Mouse (Mus musculus) small intestine, adult 2 months (tissue): ENCODE measurements around the gene Igfbp6. TPM values are rescaled to one million over a fixed set of nuclear protein-coding genes. Genes with fewer than 3 reads are reported as not detected.

Experiments used
- H3K27ac ChIP-seq: fragments of 200-500 bp; 2 replicates; pipeline ENCODE4 v1.5.1; 2012; ENCODE audit warnings: low read depth, low read length, control low read depth, inconsistent platforms; ENCODE audit not compliant: insufficient read depth
- H3K27me3 ChIP-seq: fragments of 200-500 bp; 2 replicates; pipeline ENCODE4 v1.6.1; 2012; ENCODE audit warnings: mild to moderate bottlenecking, moderate library complexity, low read length, inconsistent platforms; ENCODE audit not compliant: control insufficient read depth, insufficient read depth
- H3K36me3 ChIP-seq: fragments of 200-500 bp; 2 replicates; pipeline ENCODE4 v1.6.1; 2012; ENCODE audit warnings: mild to moderate bottlenecking, low read length, control low read depth, inconsistent platforms; ENCODE audit not compliant: control insufficient read depth, insufficient read depth
- H3K4me1 ChIP-seq: fragments of 200-500 bp; 2 replicates; pipeline ENCODE4 v1.6.1; 2012; ENCODE audit warnings: low read length, inconsistent platforms, mixed read lengths; ENCODE audit not compliant: control insufficient read depth, insufficient read depth, insufficient read length
- H3K4me3 ChIP-seq: fragments of 200-500 bp; 2 replicates; pipeline ENCODE4 v1.5.1; 2012; ENCODE audit warnings: low read depth, mild to moderate bottlenecking, control low read depth, inconsistent platforms, low read length, moderate library complexity
- CTCF ChIP-seq: fragments of 200-500 bp; IDR thresholded peaks from 2 replicates; pipeline ENCODE4 v1.5.1; 2012; ENCODE audit warnings: low read depth, mild to moderate bottlenecking, control low read depth, inconsistent platforms, low read length, moderate library complexity, mixed read lengths; ENCODE audit not compliant: insufficient replicate concordance, insufficient read length; ENCODE audit errors: extremely low read depth
- POLR2A ChIP-seq: fragments of 200-500 bp; IDR thresholded peaks from 2 replicates; pipeline ENCODE4 v1.6.1; 2012; ENCODE audit warnings: low read depth, mild to moderate bottlenecking, control low read depth, inconsistent platforms, low read length, moderate library complexity
- WGBS: fragments of 180-500 bp; shearing (Covaris S2); methylation state at CpG from one replicate; pipeline ENCODE4 v1.1.7; 2018; 5-methylcytosine and 5-hydroxymethylcytosine counted together
- polyA plus RNA-seq: library from polyadenylated mRNA; depleted of rRNA; stranded (reverse); fragments of >200 nt; gene quantifications from 2 replicates; pipeline ENCODE4 v1.2.3, GENCODE M21; 2012; rRNA removed

Igfbp6 gene
- 5.4 and 22.3 TPM in 2 replicates for polyA plus RNA-seq

DNA sequence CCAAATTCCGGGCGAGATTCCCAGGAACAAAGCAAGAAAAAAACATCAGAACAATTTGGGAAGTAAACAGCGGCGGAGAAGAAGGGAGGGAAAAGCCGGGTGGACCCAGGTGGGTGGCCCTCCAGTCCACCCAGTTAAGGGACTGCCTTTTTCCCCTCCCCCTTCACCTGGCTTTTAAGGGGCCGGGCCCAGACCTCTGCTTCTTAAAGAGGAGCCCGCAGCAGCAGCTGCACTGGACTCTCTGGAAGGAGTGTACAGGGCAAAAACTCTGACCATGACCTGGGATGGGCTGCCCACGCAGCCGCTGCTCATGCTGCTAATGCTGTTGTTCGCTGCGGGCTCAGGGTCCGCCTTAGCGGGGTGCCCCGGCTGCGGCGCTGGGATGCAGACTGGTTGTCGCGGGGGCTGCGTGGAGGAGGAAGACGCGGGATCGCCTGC lies at the start of gene Igfbp6:
Gene Igfbp6, plus strand, starts transcription at position 89 of the 438 bp plus-strand sequence.
- TF ChIP-seq CTCF (no peak), POLR2A (no peak)
- no peak within 1 kb of the TSS for H3K4me3 ChIP-seq
- H3K27me3 ChIP-seq: peaks cover 4% of the 10 kb centered on the region; the same call in 1 of the 2 replicates
- H3K4me1 ChIP-seq: peaks cover 6% of the 10 kb centered on the region
- 49% methylated on average over 22 of the region's 22 CpGs for WGBS
- H3K36me3 ChIP-seq: no peaks in the 10 kb centered on the region
- no peak within 1 kb of the TSS for H3K27ac ChIP-seq

DNA sequence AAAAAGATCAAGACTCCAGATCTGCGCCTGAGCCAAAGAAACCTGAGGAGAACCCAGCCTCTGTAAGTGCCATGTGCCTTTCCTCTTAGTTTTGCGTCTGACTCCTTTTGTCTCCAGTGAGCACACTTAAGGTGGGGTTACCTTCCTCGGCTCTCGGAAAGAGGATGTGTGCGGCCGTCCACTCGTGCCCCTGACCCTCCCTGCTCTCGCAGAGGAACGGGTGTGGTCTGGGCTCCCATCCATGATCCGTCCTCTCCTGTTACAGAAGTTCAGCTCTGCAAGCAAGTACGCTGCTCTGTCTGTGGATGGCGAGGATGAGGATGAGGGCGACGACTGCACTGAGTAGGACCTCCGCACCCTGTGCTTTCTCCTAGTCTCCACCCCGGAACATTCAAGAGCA lies 49.2 kb upstream of the Igfbp6 start:
- Histone ChIP-seq H3K27me3 (no peaks in the 10 kb centered on the region), H3K27ac (no peak overlapping the region), H3K4me3 (no peak overlapping the region), H3K4me1 (peaks cover 1% of the 10 kb centered on the region), H3K36me3 (peaks cover 62% of the 10 kb centered on the region)
- 79% methylated on average over 16 of the region's 16 CpGs for WGBS
- no peak for TF ChIP-seq POLR2A
- TF ChIP-seq CTCF: no peak

DNA sequence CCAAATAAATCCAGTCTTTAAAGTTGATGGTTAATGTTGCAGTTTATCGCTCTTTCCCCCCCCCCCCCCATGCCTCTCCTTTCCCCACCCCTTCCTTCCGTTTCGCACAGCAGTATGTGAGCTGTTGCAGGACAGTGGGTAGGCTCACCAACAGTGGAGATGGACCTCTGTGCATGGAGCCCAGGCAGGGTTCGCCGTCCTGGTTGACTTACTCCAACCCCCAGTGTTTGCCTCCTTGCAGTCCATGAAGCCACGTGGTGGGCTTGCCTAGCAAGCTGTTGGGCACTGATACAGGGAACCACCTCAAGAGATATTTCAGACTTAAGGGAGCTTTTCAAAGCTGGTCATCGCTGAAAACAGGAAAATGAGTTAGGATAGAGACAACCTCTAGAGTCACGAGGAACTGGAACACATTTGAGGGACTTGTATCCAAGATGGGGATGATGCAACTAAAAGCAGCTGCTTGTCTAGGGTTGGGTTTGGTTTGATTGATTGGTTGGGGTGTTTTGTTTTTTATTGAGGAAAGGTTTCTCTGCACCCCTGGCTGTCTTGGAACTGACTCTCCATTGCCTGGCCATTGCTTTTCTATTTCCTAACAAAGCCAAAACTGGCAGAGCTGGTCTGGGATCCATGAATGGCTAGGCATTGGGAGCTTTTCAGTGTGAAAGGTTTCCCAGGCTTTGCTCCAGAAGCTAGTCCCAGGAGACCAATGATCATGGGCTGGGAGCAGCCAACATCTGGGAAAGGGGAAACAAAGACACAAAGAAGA lies 46.8 kb upstream of the Igfbp6 start:
- Histone ChIP-seq H3K4me3 (no peak overlapping the region), H3K4me1 (peaks cover 14% of the 10 kb centered on the region), H3K36me3 (peaks cover 41% of the 10 kb centered on the region), H3K27me3 (no peaks in the 10 kb centered on the region), H3K27ac (no peak overlapping the region)
- TF ChIP-seq CTCF: no peak
- no peak for TF ChIP-seq POLR2A
- 79% methylated on average over 8 of the region's 8 CpGs for WGBS

DNA sequence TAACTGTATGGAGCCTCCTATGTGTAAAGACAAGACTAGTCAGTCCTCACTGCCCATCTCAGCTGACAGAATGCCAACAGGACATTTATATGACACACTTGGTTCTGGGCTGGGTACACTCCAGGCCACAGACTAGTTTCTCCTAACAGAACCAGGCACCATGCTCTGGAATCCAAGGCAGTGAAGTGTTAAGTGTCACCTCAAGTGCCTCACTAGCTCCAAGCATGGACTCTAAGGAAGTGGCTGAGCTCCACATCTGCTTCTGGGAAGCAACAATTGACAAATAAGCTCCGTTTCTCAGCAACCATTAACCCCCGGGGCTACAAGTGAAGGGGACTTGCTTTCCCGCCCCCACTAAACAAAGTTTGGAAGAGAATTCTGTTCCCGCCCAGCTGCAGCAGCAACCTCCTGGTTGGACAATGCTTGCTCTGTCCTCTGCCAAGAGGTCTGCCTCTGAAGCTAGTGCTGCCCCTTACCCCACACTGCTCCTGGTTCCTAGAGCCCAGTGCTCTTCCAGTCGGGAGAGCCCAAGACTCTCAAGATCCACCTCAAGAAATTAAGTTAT lies 46.1 kb upstream of the Igfbp6 start:
- no peaks in the 10 kb centered on the region for H3K27me3 ChIP-seq
- H3K36me3 ChIP-seq: peaks cover 33% of the 10 kb centered on the region
- H3K27ac ChIP-seq: peak overlapping the region; percentile 13; the same call in 1 of the 2 replicates
- WGBS: 45% methylated on average over 5 of the region's 5 CpGs
- no peak for TF ChIP-seq CTCF
- no peak for TF ChIP-seq POLR2A
- H3K4me1 ChIP-seq: peaks cover 20% of the 10 kb centered on the region
- H3K4me3 ChIP-seq: no peak overlapping the region

DNA sequence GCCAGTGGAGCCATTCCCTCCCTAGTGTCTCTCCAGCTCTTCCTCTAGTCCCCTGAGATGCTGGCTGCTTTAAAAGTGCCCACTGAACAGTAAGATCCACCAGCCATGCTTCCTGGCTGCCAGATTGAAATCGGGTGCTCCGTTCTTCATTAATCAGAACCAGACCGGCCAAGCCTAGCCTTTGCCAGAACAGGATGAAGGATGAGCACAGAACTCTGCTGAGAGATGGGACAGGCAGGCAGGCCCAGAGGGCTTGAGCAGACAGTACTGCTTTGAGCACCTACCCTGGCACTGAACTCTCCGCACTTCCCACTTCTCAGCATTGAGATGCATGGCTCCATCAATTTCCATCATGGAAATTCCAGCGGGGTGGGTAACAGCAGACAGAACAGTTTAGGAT lies 44.9 kb upstream of the Igfbp6 start:
- H3K4me1 ChIP-seq: peaks cover 21% of the 10 kb centered on the region
- H3K4me3 ChIP-seq: peak overlapping the region; percentile 23
- peaks cover 21% of the 10 kb centered on the region for H3K36me3 ChIP-seq
- no peaks in the 10 kb centered on the region for H3K27me3 ChIP-seq
- TF ChIP-seq CTCF: no peak
- TF ChIP-seq POLR2A: no peak
- whole genome bisulfite sequencing: 64% methylated on average over 5 of the region's 5 CpGs
- no peak overlapping the region for H3K27ac ChIP-seq

DNA sequence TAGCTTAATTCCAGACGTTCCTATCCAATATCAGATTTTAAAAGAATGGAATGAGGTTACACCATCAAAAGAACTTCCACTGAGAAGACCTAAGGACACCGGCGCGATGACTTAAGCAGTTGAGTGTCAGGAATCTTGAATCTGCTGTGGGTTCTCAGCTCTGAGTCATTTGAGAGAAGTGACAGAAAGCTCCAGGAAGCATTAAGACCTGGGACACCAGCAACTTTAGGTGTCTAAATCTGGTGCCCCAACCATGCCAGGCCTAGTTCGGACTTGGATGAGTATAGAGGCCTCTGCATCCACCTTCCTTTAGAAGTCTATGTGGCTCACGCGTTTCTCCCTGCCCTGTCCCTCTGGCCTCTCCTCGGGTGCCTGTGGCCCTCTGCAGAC lies 44.4 kb upstream of the Igfbp6 start:
- WGBS: 26% methylated on average over 8 of the region's 8 CpGs

DNA sequence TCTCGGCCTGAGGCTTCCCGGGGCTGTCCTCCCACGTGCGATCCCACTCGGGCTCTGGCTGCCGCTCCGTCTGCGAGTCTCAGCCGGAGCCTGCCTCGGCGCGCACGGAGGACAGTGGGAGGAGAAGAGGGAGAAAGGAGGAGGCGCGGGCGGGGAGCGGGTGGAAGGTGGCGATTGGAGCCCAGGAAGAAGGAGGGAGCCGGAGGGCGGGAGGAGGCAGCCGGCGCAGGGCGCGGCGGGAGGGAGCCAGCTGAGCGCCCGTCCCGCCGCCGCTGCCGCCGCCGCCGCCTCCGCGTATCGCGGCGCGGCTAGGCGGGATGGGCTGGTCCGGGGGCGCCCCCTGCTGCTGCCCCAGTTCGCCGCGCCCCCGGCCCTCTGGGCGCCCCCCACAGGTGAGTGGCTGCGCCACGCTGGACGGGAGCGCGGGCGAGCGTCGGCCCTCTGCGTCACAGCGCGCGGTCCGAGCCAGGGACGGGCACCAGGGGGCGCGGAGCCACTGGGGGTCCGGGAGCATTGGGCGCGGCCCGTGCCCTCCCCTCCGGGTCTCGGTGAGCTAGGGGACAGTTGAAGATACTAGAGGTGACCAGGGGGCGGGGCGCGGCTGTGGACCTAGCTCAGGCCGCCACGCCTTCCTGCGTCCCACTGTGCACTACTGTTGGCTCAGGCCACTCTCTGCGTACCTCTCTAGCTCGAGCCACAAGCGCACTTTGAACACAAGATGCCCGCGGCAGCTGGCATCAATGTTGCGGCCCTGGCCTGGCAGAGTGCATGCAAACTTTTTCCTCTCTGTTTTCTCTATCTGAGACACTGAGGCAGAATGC lies 43.8 kb upstream of the Igfbp6 start, which contains the start of gene Tns2:
Gene Tns2, plus strand, starts transcription at position 253 of the 821 bp plus-strand sequence.
- H3K27me3 ChIP-seq: no peaks in the 10 kb centered on the region
- WGBS: under 1% methylated on average over 76 of the region's 82 CpGs
- H3K4me3 ChIP-seq: peak within 1 kb of the TSS; percentile 79
- TF ChIP-seq CTCF (peak; percentile 39; the same call in 1 of the 2 replicates), POLR2A (peak; percentile 23)
- peak within 1 kb of the TSS; percentile 71 for H3K27ac ChIP-seq
- H3K36me3 ChIP-seq: peaks cover 11% of the 10 kb centered on the region
- peaks cover 27% of the 10 kb centered on the region for H3K4me1 ChIP-seq

More for the DNA sequence above, 44.4 kb upstream of the Igfbp6 start:
- TF ChIP-seq POLR2A (no peak), CTCF (no peak)
- Histone ChIP-seq H3K4me3 (peak overlapping the region; percentile 79), H3K4me1 (peaks cover 24% of the 10 kb centered on the region), H3K27ac (peak overlapping the region; percentile 71), H3K36me3 (peaks cover 16% of the 10 kb centered on the region), H3K27me3 (no peaks in the 10 kb centered on the region)
